Mouse (Mus musculus) lung, embryonic 16.5 days (tissue): ENCODE results near the gene Lmo7. TPM values are rescaled to one million over a fixed set of nuclear protein-coding genes. Genes with fewer than 3 reads are reported as not detected.

ENCODE experiments used
- ATAC-seq: fragments of 200-750 bp; cut with Nextera tagmentation; 2 replicates; pipeline ENCODE4 v1.8.0; 2017; ENCODE audit warnings: low read depth, mild to moderate bottlenecking, moderate library complexity
- H3K27ac ChIP-seq: fragments of 300-500 bp; sonication (generic); 2 replicates; pipeline ENCODE4 v1.5.1; 2014; ENCODE audit warnings: mild to moderate bottlenecking, control low read depth, low read length
- H3K27me3 ChIP-seq: fragments of 300-500 bp; sonication (generic); 2 replicates; pipeline ENCODE4 v1.6.1; 2014; ENCODE audit warnings: low read depth, low read length, mixed read lengths; ENCODE audit not compliant: control insufficient read depth, insufficient read depth
- H3K36me3 ChIP-seq: fragments of 300-500 bp; sonication (generic); 2 replicates; pipeline ENCODE4 v1.6.1; 2014; ENCODE audit warnings: low read length; ENCODE audit not compliant: control insufficient read depth, insufficient read depth
- H3K4me1 ChIP-seq: fragments of 300-500 bp; sonication (generic); replicated peaks from 2 replicates; pipeline ENCODE4 v1.6.1; 2014; ENCODE audit warnings: low read length, mixed read lengths; ENCODE audit not compliant: control insufficient read depth, insufficient read depth
- H3K4me2 ChIP-seq: fragments of 300-500 bp; sonication (generic); 2 replicates; pipeline ENCODE4 v1.6.1; 2014; ENCODE audit warnings: low read depth, low read length, control low read depth
- H3K4me3 ChIP-seq: fragments of 300-500 bp; sonication (generic); 2 replicates; pipeline ENCODE4 v1.5.1; 2014; ENCODE audit warnings: mild to moderate bottlenecking, low read length, control low read depth
- H3K9ac ChIP-seq: fragments of 300-500 bp; sonication (generic); 2 replicates; pipeline ENCODE4 v1.6.1; 2014; ENCODE audit warnings: low read length, control low read depth
- H3K9me3 ChIP-seq: fragments of 300-500 bp; sonication (generic); 2 replicates; pipeline ENCODE4 v1.6.1; 2016; ENCODE audit warnings: low read length; ENCODE audit not compliant: control insufficient read depth
- WGBS: fragments of 180-500 bp; shearing (Covaris S2); extraction: QIAGEN DNeasy Blood & Tissue Kit; methylation state at CpG from one replicate; pipeline ENCODE4 v1.1.7; 2014; 5-methylcytosine and 5-hydroxymethylcytosine counted together
- polyA plus RNA-seq: library from polyadenylated mRNA; unstranded; fragments of >200 nt; fragmentation: Nextera tagmentation; extraction: Ambion mirVana; gene quantifications from 2 replicates; pipeline ENCODE4 v1.2.1, GENCODE M21; 2015

Gene Lmo7
- polyA plus RNA-seq, 1 experiment from 2014 or later, result 46.4 TPM

DNA sequence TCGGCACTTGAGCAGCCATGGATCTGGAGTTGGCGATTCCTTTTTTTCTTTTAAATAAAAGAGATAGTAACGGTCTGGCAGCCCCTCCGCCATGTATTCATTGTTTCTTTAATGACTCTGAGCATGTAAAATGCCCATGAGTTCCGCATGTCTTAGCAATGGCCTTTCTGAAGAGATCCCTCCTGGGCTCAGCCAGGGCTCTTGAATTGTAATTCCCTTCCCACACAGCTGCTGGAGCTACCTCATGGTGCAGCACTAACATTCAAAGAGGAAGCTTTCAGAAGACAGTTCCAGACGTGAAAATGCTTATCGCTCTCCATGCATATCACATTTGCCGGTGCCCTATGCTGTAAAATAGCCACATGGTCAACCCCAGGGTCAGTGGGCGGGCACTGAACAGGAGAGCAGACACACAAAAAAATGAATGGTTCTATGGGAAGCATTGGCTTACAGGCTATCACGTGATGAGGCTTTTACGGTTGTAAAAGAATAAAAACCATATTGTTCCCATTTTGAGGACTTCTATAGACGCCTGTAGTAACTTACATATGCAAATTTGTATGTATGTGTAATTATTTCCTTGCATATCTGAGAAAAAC is 198.0 kb downstream of the Lmo7 start:
- Histone ChIP-seq H3K4me1 (peaks cover 5% of the 10 kb centered on the region; the same call in 1 of the 2 replicates), H3K36me3 (no peaks in the 10 kb centered on the region), H3K9ac (no peak overlapping the region), H3K9me3 (no peaks in the 10 kb centered on the region), H3K27me3 (no peaks in the 10 kb centered on the region), H3K27ac (no peak overlapping the region), H3K4me2 (no peak overlapping the region), H3K4me3 (no peak overlapping the region)
- no peak for ATAC-seq
- 87% methylated on average over 12 of the region's 12 CpGs for WGBS

DNA sequence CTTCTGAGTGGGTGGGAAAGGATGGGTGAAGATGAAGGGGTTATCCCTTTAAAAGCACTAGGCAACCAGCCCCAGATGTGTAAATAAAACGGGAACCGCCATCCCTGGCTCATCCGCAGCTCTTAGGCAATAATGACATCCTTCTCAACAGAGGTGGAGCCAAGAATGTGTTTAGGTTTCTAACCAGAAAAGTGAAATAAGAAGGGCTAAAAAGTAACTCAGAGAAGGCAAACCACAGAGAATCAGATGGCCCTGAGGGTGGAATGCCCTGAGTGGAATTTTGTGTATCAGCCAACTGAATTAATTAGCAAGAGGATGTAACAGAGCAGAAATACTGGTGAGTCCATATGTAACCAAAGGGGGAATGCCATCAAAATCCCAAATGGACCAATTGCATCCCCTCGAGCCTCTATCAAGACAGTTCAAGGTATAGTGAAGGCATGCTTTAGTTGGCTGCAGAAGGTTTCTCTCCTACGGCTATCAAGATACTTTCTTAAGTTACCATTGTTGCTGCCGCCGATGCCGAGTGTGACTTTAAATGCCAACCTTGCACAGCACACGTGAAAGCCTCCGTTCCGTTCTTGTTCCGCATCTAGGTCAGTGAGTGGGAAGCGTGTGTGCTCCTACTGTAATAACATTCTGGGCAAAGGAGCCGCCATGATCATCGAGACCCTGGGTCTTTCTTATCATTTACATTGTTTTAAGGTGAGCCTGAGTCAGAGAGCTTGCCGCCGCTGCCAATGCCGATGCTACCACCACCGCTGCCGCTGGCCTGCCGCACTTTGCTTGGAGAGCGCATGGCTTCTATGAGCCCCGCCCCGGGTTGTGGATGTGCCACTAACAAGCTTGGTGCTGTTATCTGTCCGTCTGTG is 201.1 kb downstream of the Lmo7 start:
- no peak overlapping the region for H3K27ac ChIP-seq
- no peaks in the 10 kb centered on the region for H3K27me3 ChIP-seq
- H3K4me1 ChIP-seq, result peaks cover 5% of the 10 kb centered on the region; the same call in 1 of the 2 replicates
- H3K36me3 ChIP-seq, result no peaks in the 10 kb centered on the region
- H3K4me2 ChIP-seq, result no peak overlapping the region
- no peak overlapping the region for H3K9ac ChIP-seq
- ATAC-seq, result no peak
- no peak overlapping the region for H3K4me3 ChIP-seq
- no peaks in the 10 kb centered on the region for H3K9me3 ChIP-seq
- WGBS, result 93% methylated on average over 25 of the region's 25 CpGs

DNA sequence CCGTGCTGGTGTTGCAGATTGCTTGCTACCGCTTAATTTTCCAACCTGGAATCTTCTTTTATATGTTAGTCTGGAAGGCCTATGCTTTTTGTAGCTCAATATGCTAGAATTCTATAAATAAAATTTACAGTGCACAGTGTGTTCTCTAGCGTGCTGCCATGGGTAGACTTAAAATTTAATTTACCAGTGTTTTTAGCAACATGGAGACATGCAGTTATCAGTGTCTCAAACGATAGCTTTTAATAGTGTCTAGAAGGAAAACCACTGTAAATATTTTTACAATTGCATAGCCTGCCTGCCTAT is 201.6 kb downstream of the Lmo7 start:
- Histone ChIP-seq H3K9ac (no peak overlapping the region), H3K27ac (no peak overlapping the region), H3K4me1 (peaks cover 5% of the 10 kb centered on the region; the same call in 1 of the 2 replicates), H3K4me2 (no peak overlapping the region), H3K4me3 (no peak overlapping the region), H3K27me3 (no peaks in the 10 kb centered on the region), H3K36me3 (no peaks in the 10 kb centered on the region), H3K9me3 (no peaks in the 10 kb centered on the region)
- ATAC-seq, result no peak
- 89% methylated on average over 4 of the region's 4 CpGs for WGBS

DNA sequence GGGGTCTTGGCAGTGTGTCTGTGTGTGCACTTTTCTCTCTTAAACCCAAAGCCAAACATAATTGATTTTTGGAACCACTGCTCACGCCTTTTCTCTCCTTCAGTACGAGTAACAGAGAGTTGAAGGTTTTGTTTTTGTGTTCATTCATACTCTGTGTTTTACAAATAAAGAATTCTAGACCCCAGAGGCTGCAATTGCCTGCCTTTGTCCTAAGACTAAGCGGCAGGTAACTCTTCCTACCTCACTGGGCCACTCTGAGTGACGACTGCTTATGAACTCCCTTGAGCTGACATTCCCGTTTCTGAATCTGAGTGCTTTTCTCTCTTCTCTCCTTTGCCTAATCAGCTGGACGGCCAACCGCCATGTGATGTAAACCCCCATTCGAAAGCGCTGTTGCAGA is 203.8 kb downstream of the Lmo7 start:
- H3K4me2 ChIP-seq, result no peak overlapping the region
- H3K9me3 ChIP-seq, result no peaks in the 10 kb centered on the region
- H3K9ac ChIP-seq, result no peak overlapping the region
- no peaks in the 10 kb centered on the region for H3K27me3 ChIP-seq
- peaks cover 5% of the 10 kb centered on the region; the same call in 1 of the 2 replicates for H3K4me1 ChIP-seq
- H3K36me3 ChIP-seq, result no peaks in the 10 kb centered on the region
- ATAC-seq, result no peak
- H3K27ac ChIP-seq, result no peak overlapping the region
- 80% methylated on average over 9 of the region's 9 CpGs for WGBS
- H3K4me3 ChIP-seq, result no peak overlapping the region

DNA sequence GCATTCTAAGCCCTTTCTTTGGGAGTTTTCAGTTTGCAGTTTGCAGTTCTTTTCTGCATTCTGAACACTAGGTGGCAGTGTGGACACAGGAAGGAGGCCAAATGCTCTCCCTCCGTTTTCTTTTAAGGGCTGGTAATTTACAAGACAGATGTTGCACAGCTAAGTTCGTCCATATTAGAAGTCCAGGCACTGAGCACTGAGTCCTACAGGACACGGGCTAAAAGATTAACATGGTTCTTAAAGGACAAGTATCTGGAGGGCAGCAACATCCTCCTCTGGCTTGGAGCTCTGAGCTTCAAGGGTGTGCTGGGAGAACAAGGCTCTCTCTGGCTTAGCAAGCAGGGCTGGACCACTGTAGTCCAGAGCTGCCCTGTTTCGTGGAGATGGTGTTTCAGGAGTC is 213.2 kb downstream of the Lmo7 start:
- no peak overlapping the region; the same call in 1 of the 2 replicates for H3K4me2 ChIP-seq
- peaks cover 2% of the 10 kb centered on the region; the same call in 1 of the 2 replicates for H3K27me3 ChIP-seq
- WGBS, result 6% methylated on average over 4 of the region's 4 CpGs
- ATAC-seq, result peak; percentile 26
- H3K36me3 ChIP-seq, result no peaks in the 10 kb centered on the region
- H3K4me3 ChIP-seq, result no peak overlapping the region
- H3K27ac ChIP-seq, result no peak overlapping the region
- no peak overlapping the region for H3K9ac ChIP-seq
- H3K4me1 ChIP-seq, result no peaks in the 10 kb centered on the region
- no peaks in the 10 kb centered on the region for H3K9me3 ChIP-seq

DNA sequence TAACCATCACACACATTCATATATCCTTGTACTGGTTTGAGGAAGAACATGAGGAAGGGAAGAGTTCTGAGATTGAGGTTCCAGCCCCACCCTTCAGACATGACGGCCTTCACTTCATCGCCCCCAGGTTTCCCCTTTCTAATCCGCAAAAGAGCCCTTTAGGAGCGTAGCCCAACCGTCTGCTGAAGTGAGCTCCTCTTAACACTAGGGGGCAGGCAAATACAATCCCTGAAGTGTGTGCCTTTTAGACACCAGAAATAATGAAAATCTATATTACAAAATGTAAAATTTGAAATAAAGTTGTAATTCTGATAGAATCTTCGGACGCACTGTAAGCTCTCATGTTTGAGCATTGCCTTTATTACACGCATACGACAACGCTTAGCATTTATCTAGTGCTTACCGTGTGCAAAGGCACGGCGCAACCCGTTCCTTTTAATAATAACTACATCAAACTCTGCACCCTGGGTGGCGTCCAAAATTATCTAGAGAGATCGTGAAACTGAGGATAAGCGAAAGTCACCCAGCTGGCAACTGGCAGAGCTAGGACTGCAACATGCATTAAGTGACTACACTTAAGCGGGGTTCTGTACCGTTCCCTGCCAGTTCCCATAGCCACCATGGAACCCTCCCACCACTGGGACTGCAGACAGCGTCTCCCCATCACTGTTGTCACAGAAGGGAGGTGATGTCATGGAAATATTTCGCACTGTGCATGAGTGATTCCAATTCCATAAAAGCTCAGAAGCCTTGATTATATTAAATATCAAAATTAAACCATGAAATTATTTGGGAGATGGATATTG is 217.2 kb downstream of the Lmo7 start:
- Histone ChIP-seq H3K9me3 (no peaks in the 10 kb centered on the region), H3K27me3 (peaks cover 2% of the 10 kb centered on the region; the same call in 1 of the 2 replicates), H3K4me3 (peak overlapping the region; percentile 32), H3K4me2 (peak overlapping the region; percentile 44), H3K27ac (no peak overlapping the region), H3K9ac (no peak overlapping the region), H3K4me1 (no peaks in the 10 kb centered on the region), H3K36me3 (no peaks in the 10 kb centered on the region)
- ATAC-seq, result peak; percentile 72
- 39% methylated on average over 21 of the region's 21 CpGs for WGBS

DNA sequence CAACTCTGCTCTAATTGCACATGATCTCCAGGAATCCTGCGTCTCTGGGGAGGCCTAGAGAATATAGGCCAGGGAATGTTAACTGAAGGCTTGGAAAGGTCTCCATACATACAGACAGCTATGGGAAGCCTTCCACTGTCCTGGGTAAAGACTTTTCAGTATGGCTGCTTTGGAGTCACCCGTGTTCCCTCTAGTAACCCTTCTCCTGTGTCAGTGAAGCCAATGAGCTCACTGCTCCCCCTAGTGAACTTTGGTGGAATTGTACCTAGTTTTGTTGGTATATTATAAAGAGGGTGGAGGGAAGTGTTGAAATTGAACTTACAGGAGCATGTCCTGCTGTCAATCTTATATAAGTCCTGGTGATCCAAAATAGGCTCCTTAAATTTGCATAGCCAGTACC is 219.4 kb downstream of the Lmo7 start:
- Histone ChIP-seq H3K27ac (no peak overlapping the region), H3K9ac (no peak overlapping the region), H3K9me3 (no peaks in the 10 kb centered on the region), H3K36me3 (no peaks in the 10 kb centered on the region), H3K4me1 (no peaks in the 10 kb centered on the region), H3K27me3 (peaks cover 2% of the 10 kb centered on the region; the same call in 1 of the 2 replicates), H3K4me2 (no peak overlapping the region), H3K4me3 (no peak overlapping the region)
- 56% methylated on average over 2 of the region's 2 CpGs for WGBS
- ATAC-seq, result no peak

DNA sequence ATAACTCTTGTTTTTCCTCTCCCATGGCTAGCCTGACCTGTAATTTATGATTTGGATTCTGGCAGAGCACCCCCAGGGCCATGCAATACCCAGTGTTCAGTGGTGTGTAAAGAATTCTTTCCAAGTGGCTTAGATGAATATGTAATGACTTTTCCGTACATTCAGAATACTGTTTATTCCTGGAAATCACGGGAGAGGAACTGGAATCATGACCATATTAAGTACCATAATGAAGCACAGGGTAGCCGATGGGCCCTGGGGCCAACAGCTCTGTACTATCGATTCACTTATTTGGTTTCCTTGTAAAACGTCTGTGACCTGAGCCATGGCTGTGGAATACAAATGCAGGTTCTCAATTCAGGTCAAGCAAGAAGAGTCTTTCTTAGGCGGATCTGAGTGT is 221.3 kb downstream of the Lmo7 start:
- H3K4me1 ChIP-seq, result no peaks in the 10 kb centered on the region
- no peak overlapping the region for H3K9ac ChIP-seq
- 84% methylated on average over 6 of the region's 6 CpGs for WGBS
- ATAC-seq, result no peak
- H3K9me3 ChIP-seq, result no peaks in the 10 kb centered on the region
- no peaks in the 10 kb centered on the region for H3K36me3 ChIP-seq
- H3K4me2 ChIP-seq, result no peak overlapping the region
- H3K27ac ChIP-seq, result no peak overlapping the region
- no peak overlapping the region for H3K4me3 ChIP-seq
- H3K27me3 ChIP-seq, result peaks cover under 1% of the 10 kb centered on the region; the same call in 1 of the 2 replicates
